Mouse (Mus musculus): ENCODE results near the gene Pde6d.
"Not testable (repeated sequence)": the region's sequence is repeated elsewhere in the genome, so short reads cannot be mapped to it uniquely, and the experiment has no call there.

Pde6d gene

GRCm38 (mm10) chr1:86569292-86569860, 13.1 kb downstream of the Pde6d start:
- DNase-seq (ENCODE audit: low spot score in 2 of 2), result no peak

DNA sequence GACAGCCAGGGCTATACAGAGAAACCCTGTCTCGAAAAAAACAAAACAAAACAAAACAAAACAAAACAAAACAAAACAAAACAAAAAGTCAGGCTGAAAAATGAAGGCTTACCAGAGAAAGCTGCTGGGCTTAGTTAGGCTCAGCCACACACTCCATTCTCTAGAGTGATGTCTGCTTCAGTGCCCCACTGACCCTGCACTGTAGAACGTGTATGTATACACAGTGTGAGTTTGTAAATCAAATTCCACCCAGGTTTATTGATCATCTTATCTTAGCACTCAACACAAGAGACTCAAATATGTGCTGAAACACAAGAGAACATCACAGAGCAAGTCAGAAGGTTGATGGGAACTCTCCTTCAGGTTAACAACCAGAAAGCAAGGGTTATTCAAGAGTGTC, 14.0 kb downstream of the Pde6d start:
- DNase-seq (ENCODE audit: low spot score in 2 of 2), result no peak

DNA sequence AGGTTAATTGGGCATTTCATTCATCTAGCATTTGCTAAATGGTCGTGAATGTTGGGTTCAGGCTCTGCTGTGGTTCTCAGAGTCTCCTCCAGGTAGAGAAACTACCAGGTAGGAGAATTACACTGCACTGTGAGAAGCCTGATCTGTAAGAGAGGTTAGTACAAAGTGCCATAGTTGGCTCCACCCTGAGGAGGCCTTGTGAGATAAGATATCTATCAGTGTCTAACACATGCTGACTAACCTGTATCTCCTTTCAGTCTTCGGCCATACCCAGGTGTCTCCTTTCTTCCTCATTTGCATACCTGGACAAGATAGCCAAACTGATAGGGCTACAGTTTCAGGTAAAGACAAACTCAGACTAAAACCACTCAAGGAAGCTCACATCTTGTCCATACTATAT, 19.8 kb downstream of the Pde6d start:
- no peak for DNase-seq (ENCODE audit: low spot score in 2 of 2)

DNA sequence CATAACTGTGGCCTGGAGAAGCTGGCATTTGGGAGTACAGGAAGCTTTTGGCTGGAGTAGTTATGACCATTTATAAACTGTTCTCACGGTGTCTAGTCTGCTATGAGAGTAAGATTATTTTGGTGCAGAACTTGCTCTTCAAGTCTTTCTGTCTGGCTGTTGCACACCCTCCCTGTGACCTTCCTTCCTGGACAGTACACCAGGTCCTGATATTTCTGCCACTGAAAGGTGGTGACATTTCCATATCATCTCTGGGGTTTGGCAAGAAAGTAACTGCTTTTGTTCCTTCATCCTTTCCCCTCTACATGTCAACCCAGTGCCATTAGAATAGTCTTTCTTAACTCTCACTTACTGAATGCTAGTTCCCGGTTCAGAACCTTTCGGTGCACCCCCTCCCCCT, 23.2 kb downstream of the Pde6d start:
- no peak for DNase-seq (ENCODE audit: low spot score in 2 of 2)

DNA sequence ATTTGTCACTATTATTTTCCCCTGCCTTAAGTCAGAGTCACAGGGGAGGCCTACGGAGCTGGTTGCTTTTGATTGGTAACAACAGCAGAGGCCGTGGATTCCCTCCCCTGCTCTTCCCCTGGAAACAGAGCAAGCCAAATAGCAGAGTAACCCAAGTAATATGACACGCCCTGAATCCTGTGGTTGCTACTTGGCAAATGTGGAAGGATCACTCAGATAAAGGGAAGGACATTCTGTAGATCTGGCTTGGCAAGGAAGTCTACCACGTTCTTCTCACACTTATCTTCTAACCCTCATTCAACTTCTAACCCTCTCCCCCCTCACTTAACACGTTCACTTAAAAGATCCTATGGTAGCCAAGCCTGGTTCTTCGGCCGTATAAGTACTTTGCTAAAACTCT, 24.6 kb downstream of the Pde6d start:
- no peak for DNase-seq (ENCODE audit: low spot score in 2 of 2)

DNA sequence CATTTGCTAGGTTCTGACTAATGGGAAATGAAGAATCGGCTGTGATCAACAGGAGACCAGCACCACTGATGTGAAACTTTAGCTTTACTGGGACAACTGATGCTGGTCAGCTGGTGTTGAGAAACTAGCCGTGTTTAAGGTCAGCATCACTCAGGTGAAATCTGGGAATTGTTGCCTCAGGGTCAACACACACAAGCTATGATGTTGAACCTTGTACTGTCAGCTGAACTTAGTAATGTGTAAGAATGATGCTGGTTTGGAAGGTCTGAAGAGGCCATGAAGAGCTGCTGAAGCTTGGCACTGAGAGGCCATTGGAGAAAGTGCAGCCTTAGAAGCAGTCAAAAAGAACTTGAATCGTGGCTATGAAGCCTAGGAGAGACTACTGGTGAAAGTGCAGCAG, 26.8 kb downstream of the Pde6d start:
- no peak for DNase-seq (ENCODE audit: low spot score in 2 of 2)

GRCm38 (mm10) chr1:86551877-86552276, 30.6 kb downstream of the Pde6d start:
- DNase-seq (ENCODE audit: low spot score in 2 of 2), result no peak

DNA sequence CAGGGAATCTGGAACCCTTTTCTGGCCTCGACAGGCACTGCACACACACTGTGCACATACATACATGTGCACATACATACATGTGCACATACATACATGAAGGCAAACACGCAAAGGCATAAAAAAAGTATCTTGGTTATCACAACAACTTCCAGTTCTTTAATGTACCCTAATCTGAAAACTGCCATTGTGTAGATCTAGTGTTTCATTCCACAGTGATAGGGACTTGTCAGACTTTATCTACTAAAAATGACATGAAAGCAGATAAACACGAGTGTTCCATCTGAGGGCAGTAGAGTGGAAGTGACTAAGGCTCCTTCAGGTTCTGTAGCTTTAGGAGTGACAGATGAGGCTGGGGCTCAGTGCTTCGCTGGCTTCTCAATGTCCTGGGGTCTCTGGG, 31.1 kb downstream of the Pde6d start:
- no peak for DNase-seq (ENCODE audit: low spot score in 2 of 2)

- DNase-seq (ENCODE audit: low spot score in 2 of 2), result no peak
Measured at GRCm38 (mm10) chr1:86546797-86547196, 35.6 kb downstream of the Pde6d start.

DNA sequence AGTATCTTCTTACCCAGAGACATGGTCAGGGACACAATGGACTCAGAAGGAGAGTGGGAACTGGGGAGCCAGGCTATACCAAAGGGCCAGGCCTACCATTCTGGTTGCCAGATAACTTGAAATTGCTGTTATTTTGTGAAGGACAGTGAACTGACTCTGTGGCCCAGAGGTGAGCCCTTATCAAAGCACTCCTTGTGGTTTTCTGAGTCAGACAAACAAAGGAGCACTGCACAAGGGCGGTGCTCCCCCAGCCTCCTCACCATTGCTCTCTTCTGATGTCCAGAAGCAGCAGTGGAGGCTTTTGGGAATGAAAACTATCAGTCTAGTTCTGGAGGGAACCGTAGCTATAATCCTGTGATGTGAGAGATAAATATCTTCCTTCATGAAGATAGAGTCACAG, 39.8 kb downstream of the Pde6d start:
- DNase-seq (ENCODE audit: low spot score in 2 of 2), result no peak

DNA sequence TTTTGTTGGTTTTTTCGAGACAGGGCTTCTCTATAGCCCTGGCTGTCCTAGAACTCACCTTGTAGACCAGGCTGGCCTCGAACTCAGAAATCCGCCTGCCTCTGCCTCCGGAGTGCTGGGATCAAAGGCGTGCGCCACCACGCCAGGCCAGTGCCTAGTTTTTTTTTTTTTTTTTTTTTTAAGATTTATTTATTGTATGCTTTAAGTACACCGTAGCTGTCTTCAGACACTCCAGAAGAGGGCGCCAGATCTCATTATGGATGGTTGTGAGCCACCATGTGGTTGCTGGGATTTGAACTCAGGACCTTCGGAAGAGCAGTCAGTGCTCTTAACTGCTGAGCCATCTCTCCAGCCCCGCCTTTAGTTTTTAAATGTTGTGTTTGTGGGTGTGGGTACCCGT, 42.8 kb downstream of the Pde6d start:
- not testable (repeated sequence) for DNase-seq (ENCODE audit: low spot score in 2 of 2)

DNA sequence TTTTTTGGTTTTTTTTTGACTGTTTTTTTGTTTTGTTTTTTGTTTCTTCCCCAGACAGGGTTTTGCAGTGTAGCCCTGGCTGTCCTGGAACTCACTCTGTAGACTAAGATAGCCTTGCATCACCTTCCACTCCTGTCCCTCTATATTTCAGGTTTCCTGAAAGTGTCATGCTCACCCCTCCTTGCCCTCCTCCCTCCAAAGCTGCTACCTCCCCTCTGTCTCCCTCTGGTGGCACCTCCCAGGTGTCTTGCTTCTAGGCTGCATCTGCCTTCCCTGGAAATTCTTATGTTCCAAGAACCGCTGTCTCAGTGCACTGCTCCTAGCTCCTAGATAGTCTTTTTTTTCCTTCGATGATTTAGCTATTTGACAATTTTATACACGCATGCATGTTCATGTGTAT, 44.0 kb downstream of the Pde6d start:
- no peak for DNase-seq (ENCODE audit: low spot score in 2 of 2)

- no peak for DNase-seq (ENCODE audit: low spot score in 2 of 2)
Measured at GRCm38 (mm10) chr1:86533411-86534130, 48.9 kb downstream of the Pde6d start.

DNA sequence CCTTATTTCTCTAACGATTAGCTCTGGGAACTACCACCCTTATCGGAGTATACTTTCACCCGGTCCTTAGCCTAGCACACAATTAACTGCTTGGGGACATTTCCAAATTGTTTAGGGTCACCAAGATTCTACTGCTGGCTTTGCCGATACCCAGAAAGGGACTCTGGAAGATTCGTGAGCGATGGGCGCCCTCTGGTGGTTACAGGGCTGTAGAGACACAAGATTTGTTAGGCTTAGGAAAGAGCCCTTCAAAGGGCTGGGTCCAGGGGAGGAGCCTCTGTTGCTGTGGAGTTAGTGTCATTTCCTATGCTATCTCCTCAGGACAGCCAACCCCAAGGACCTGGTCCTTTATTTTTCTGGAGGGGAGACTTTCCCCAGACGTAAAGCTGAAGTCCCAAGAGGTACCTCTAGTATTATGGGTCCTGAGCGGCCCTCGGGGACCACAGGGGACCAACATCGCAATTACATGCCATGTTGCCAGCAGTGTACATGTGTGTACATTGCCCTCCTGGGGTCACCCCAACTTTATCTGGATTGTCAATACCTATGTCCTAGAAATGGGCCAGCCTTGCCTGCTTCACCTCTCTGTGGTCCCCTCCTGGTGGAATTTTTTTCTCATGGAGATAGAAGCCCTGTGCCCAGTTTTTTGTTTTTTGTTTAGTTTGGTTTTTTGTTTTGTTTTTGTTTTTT, 49.9 kb downstream of the Pde6d start:
- peak; percentile 93 to 97 for DNase-seq (ENCODE audit: low spot score in 2 of 2)

- no peak for DNase-seq (ENCODE audit: low spot score in 2 of 2)
Measured at GRCm38 (mm10) chr1:86531547-86532321, 50.7 kb downstream of the Pde6d start.

DNA sequence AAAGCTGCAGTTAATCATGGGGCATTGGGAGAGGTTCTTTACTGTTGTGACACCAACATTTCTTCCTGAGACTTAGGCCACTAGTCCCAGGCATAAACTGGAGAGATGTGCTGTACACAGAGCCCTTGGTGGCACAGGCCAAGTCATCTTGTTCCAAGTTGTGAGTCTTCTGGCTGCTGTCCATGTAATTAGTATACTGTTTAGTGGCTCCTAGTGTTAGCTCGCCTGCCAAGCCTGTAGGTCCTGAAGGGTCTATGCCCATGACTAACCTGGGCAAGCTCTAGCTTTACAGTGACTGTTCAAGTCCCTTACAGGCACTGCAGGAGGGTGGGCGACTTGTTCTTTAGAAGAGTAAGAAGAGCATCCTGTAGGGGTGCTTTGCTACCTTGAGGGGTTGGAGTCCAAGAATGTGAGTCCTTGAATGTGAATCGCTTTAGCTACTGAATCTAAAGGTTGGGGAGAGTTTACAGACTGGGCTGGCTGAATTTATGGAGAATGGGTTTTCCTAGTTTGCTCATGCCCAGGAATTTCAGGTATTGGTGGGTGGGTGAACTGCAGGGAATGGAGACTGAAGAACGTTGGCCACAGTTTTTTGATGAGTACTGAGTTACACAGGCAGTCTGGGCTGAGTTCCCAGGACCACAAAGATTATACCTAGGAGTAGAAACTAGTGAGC, 51.4 kb downstream of the Pde6d start:
- no peak for DNase-seq (ENCODE audit: low spot score in 2 of 2)

GRCm38 (mm10) chr1:86529590-86529989, 52.8 kb downstream of the Pde6d start:
- DNase-seq (ENCODE audit: low spot score in 2 of 2), result no peak

DNA sequence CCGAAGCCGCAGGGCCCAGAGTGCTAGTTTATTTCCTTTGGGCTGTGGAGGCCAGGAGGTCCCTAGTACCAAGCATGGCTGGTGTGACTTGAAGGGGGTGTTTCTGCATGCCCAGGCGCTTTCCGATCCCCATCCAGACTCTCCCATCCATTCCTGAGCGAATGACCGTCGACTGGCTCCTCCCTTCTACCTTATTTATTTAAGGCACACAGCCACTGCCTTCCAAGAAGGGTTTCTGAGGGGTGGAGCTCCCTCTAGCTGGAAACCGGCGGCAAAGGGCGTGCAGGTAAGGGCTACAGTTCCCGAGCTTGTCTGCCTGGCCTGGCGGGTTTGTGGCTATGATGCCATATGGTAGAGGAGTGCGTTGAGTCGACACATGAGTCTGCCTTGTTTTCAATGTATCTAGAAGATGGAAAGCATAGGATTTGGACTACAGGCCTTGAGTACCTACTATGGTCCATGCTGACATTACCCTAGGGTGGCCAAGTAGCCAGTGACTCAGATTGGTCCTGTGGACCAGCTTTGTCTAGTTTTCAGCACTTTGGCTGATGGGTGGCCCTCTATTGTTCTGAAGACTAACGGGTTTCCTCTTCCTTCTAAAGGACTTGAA, 53.8 kb downstream of the Pde6d start:
- peak in 1 of 2 experiments; percentile 39 for DNase-seq (ENCODE audit: low spot score in 2 of 2)

- DNase-seq (ENCODE audit: low spot score in 2 of 2), result peak; percentile 88 to 94
Measured at GRCm38 (mm10) chr1:86527599-86528486, 54.6 kb downstream of the Pde6d start.
